Mouse (Mus musculus) midbrain, embryonic 11.5 days (tissue): ENCODE data around the gene Plcb1. TPM values are rescaled to one million over a fixed set of nuclear protein-coding genes. Genes with fewer than 3 reads are reported as not detected.
A peak's percentile ranks its signal among the peaks of the same experiment; 100 is the strongest.

Experiments used
- ATAC-seq: fragments of 200-750 bp; cut with Nextera tagmentation; 2 replicates; pipeline ENCODE4 v1.8.0; 2017; ENCODE audit warnings: moderate TSS enrichment, moderate library complexity; ENCODE audit not compliant: low FRiP score
- DNase-seq: peaks from one replicate; pipeline ENCODE4 v3.0.0; 2015; ENCODE audit warnings: low spot score; ENCODE audit errors: missing footprints
- H3K27ac ChIP-seq: fragments of 300-500 bp; sonication (generic); 2 replicates; pipeline ENCODE4 v1.5.1; 2014; ENCODE audit warnings: low read depth, low read length
- H3K27me3 ChIP-seq: fragments of 300-500 bp; sonication (generic); 2 replicates; pipeline ENCODE4 v1.6.1; 2014; ENCODE audit warnings: mild to moderate bottlenecking, low read length, moderate library complexity, mixed read lengths; ENCODE audit not compliant: control insufficient read depth, insufficient read depth
- H3K36me3 ChIP-seq: fragments of 300-500 bp; sonication (generic); 2 replicates; pipeline ENCODE4 v1.6.1; 2014; ENCODE audit warnings: mild to moderate bottlenecking, low read length, moderate library complexity, mixed read lengths; ENCODE audit not compliant: control insufficient read depth, insufficient read depth
- H3K4me1 ChIP-seq: fragments of 300-500 bp; sonication (generic); 2 replicates; pipeline ENCODE4 v1.6.1; 2014; ENCODE audit warnings: low read length; ENCODE audit not compliant: control insufficient read depth, insufficient read depth
- H3K4me2 ChIP-seq: fragments of 300-500 bp; sonication (generic); 2 replicates; pipeline ENCODE4 v1.6.1; 2014; ENCODE audit warnings: mild to moderate bottlenecking, moderate library complexity
- H3K4me3 ChIP-seq: fragments of 300-500 bp; sonication (generic); 2 replicates; pipeline ENCODE4 v1.5.1; 2014; ENCODE audit warnings: low read depth, low read length
- H3K9ac ChIP-seq: fragments of 300-500 bp; sonication (generic); 2 replicates; pipeline ENCODE4 v1.6.1; 2014; ENCODE audit warnings: low read length
- H3K9me3 ChIP-seq: fragments of 300-500 bp; sonication (generic); 2 replicates; pipeline ENCODE4 v1.6.1; 2016; ENCODE audit warnings: low read length; ENCODE audit not compliant: control insufficient read depth
- WGBS: fragments of 180-500 bp; shearing (Covaris S2); extraction: QIAGEN DNeasy Blood & Tissue Kit; methylation state at CpG from one replicate; pipeline ENCODE4 v1.1.7; 2014; 5-methylcytosine and 5-hydroxymethylcytosine counted together
- polyA plus RNA-seq: library from polyadenylated mRNA; unstranded; fragments of >200 nt; fragmentation: Nextera tagmentation; extraction: Ambion mirVana; gene quantifications from 2 replicates; pipeline ENCODE4 v1.2.1, GENCODE M21; 2014

Gene Plcb1
- polyA plus RNA-seq, 1 experiment from 2014 or later: 6.1 TPM

DNA sequence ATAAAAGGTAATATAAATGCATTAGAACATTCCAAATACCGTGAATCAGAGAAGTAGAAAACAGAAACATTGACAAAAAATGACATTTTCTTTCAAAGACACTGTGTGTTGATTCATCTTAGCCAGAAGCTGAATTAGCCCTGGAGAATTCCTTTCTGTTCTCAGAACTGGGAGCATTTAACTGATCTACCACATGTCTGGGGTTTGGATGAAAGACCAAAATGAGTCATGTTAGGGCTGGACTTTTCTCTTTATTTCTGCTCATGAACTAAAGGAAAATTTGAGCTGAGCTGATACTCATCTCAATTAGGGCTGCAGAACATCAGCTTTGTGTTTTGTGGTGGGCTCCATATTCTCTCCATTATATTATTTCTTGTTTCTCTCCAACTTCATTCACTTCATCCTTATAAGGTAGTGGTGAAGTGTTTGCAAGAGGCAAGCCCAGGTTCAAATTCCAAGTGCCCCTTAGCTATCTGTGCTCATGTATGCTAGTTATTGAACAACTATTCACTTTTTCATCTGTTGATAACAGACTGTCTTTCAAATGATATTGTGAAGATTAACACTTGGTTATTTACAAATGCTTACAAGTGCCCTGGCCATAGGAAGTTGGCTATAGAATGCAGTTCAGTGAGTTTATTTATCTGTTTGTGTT, 456.9 kb downstream of the Plcb1 start:
- WGBS: 93% methylated on average over 1 of the region's 1 CpGs
- no peak overlapping the region for H3K9ac ChIP-seq
- ATAC-seq (no peak), DNase-seq (no peak)
- H3K4me3 ChIP-seq: no peak overlapping the region
- H3K27me3 ChIP-seq: no peaks in the 10 kb centered on the region
- H3K9me3 ChIP-seq: no peaks in the 10 kb centered on the region
- no peaks in the 10 kb centered on the region for H3K36me3 ChIP-seq
- H3K4me1 ChIP-seq: no peaks in the 10 kb centered on the region
- no peak overlapping the region for H3K4me2 ChIP-seq
- H3K27ac ChIP-seq: no peak overlapping the region

DNA sequence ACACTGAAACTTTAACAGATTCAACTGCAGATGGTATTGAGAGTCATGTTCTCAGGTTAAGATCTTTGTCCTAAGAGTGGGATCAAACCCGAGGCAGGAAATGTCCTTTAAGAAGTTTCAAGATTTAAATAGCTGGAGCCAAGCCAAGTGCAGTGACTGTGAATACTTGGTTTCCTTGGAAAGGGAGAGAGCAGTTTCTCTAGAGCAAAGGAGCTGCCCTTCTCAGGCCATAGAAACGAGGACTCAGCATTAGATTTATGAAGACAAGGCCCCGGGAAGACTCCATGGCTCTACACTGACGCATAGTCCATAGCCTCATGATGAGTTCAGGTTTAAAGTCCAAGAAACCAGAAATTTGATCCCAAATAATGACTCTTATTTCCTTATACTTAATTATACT, 457.9 kb downstream of the Plcb1 start:
- Histone ChIP-seq H3K27ac (no peak overlapping the region), H3K4me3 (no peak overlapping the region), H3K9me3 (no peaks in the 10 kb centered on the region), H3K4me2 (no peak overlapping the region), H3K36me3 (no peaks in the 10 kb centered on the region), H3K4me1 (no peaks in the 10 kb centered on the region), H3K9ac (no peak overlapping the region), H3K27me3 (no peaks in the 10 kb centered on the region)
- WGBS: 84% methylated on average over 4 of the region's 4 CpGs
- ATAC-seq (no peak), DNase-seq (no peak)

DNA sequence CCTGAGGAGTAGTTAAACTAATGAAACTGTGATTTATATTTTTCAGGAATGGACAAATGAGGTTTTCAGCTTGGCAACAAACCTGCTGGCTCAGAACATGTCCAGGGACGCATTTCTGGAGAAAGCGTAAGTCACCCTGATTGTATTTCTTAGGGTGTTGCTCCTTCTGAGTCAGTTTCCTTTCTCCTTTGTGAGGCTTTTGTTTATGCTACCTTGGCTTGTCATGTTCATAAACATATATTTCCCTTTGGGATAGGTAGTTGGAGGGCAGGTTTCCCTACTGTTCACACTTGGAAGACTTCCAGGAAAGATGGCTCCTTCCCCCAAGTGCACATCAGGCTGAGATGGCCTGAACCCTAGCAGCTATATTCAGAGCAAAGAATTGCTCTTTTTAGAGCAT, 464.1 kb downstream of the Plcb1 start:
- Histone ChIP-seq H3K27me3 (no peaks in the 10 kb centered on the region), H3K27ac (no peak overlapping the region), H3K9me3 (no peaks in the 10 kb centered on the region), H3K4me2 (no peak overlapping the region), H3K36me3 (no peaks in the 10 kb centered on the region), H3K4me3 (no peak overlapping the region), H3K4me1 (no peaks in the 10 kb centered on the region), H3K9ac (no peak overlapping the region)
- 93% methylated on average over 2 of the region's 2 CpGs for WGBS
- ATAC-seq: no peak
- no peak for DNase-seq

DNA sequence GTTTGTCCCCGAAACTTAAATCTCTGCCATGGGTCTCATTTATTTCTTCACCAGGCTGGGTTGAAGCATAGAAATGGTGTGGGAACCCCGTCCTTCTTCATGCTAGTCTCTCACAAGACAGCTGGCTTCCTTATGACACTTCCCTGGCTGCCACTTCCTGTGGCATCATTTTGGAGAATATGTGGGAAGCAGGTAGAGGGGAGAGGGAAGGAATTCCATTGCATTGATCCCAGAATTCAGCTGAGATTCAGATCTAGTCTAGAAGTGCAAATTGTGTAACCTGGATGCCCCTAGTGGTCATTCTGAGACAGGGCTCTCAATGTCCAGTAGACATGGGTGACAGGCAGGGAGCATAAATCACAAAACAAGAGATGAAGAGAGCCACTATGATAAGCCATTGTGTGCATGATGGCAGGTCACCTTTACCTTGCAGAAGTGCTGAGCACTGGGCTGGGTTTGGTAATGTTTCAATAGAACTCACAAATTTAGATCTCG, 466.0 kb downstream of the Plcb1 start:
- no peaks in the 10 kb centered on the region for H3K27me3 ChIP-seq
- H3K4me3 ChIP-seq: no peak overlapping the region
- ATAC-seq (peak; percentile 40; the same call in 1 of the 2 replicates), DNase-seq (peak; percentile 77)
- no peak overlapping the region for H3K27ac ChIP-seq
- no peaks in the 10 kb centered on the region for H3K9me3 ChIP-seq
- WGBS: 82% methylated on average over 3 of the region's 3 CpGs
- no peaks in the 10 kb centered on the region for H3K4me1 ChIP-seq
- no peak overlapping the region for H3K9ac ChIP-seq
- no peak overlapping the region for H3K4me2 ChIP-seq
- H3K36me3 ChIP-seq: no peaks in the 10 kb centered on the region

DNA sequence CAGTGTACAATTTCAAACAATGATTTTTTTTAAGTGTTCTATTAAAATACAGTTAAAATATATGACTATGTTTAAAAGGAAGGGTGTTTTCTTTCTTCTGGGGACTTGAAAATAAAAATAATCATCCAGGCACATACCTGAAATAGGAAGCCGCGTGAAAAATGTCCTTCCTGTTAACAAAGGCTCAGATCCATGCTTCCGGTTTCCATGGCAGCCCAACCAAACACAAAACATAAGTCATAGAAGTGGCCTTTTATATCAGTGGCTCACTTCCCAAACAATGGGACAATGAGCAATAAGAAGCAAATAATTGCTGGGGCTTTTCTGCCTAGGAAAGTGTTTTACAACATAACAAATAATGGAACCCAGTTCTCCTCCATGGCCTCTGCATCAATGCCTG, 473.3 kb downstream of the Plcb1 start:
- no peak overlapping the region for H3K4me3 ChIP-seq
- H3K4me2 ChIP-seq: no peak overlapping the region
- no peak overlapping the region for H3K9ac ChIP-seq
- no peaks in the 10 kb centered on the region for H3K36me3 ChIP-seq
- H3K4me1 ChIP-seq: no peaks in the 10 kb centered on the region
- no peak for ATAC-seq
- DNase-seq: peak; percentile 86
- H3K27ac ChIP-seq: no peak overlapping the region
- 69% methylated on average over 3 of the region's 3 CpGs for whole genome bisulfite sequencing
- no peaks in the 10 kb centered on the region for H3K9me3 ChIP-seq
- H3K27me3 ChIP-seq: no peaks in the 10 kb centered on the region

DNA sequence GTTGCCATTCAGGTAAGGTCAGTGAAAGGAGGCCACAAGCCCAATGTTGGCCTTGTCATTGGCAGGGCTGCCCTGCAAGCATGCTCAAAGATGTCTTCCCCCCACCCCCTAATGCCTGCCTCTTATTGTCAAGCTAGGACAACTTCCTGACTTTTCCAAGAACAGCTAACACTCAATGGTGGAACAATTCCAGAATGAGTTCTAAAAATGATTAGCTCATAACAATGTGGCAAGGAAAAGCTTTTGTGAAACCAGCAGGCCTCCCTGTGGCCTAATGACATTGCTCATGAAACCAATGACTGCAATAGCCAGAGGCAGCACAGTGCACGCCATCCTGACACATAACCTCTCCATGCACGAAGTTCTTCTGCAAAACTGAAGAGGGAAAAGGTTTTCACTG, 478.1 kb downstream of the Plcb1 start:
- ATAC-seq (no peak), DNase-seq (no peak)
- Histone ChIP-seq H3K27ac (no peak overlapping the region), H3K4me3 (no peak overlapping the region), H3K27me3 (no peaks in the 10 kb centered on the region), H3K36me3 (no peaks in the 10 kb centered on the region), H3K9ac (no peak overlapping the region), H3K9me3 (no peaks in the 10 kb centered on the region), H3K4me1 (no peaks in the 10 kb centered on the region), H3K4me2 (no peak overlapping the region)
- 96% methylated on average over 2 of the region's 2 CpGs for WGBS

DNA sequence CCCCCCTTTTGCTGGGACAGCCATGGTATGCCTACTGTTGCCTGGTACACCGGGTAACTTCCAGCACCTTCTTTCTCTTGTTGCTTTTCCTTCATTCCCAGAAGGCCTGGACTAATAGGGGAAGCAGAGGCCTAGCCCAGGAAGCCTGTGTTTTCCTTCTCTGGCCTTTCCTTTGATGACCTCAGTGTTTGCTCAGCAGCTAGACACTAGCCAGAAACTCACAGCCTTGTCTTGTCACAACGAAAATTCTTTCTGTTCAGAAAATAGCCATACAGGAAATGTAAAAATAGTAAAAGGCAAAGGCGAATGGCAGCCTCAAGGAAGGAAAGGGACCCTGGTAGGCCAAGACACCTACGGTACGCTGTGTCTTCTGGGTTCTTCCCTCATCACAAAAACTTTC, 489.1 kb downstream of the Plcb1 start:
- Histone ChIP-seq H3K36me3 (no peaks in the 10 kb centered on the region), H3K27me3 (no peaks in the 10 kb centered on the region), H3K9ac (no peak overlapping the region), H3K4me3 (no peak overlapping the region), H3K4me1 (no peaks in the 10 kb centered on the region), H3K27ac (no peak overlapping the region), H3K4me2 (no peak overlapping the region), H3K9me3 (no peaks in the 10 kb centered on the region)
- no peak for DNase-seq
- no peak for ATAC-seq
- WGBS: 76% methylated on average over 5 of the region's 5 CpGs

DNA sequence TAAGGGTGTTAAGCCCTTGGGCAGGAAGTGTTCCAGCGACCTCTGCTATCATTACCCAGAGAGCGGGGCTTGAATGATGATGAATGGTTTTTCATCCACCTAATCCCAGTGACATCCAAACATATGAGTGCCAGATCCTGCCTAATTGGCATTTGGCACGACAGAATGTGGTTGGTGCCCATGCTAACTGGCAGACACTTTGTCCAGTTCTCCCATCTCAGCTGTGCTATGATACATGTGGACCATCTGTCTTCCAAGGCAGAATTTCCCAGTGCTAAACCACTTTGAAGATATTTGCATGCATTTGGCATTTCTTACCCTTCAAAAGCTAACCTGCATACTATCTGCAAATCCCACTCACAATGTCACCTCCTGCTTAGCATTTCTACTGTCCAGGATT, 492.6 kb downstream of the Plcb1 start:
- ATAC-seq (no peak), DNase-seq (no peak)
- Histone ChIP-seq H3K4me1 (no peaks in the 10 kb centered on the region), H3K4me3 (no peak overlapping the region), H3K27me3 (no peaks in the 10 kb centered on the region), H3K27ac (no peak overlapping the region), H3K4me2 (no peak overlapping the region), H3K9me3 (no peaks in the 10 kb centered on the region), H3K9ac (no peak overlapping the region), H3K36me3 (no peaks in the 10 kb centered on the region)
- WGBS: 73% methylated on average over 3 of the region's 3 CpGs

DNA sequence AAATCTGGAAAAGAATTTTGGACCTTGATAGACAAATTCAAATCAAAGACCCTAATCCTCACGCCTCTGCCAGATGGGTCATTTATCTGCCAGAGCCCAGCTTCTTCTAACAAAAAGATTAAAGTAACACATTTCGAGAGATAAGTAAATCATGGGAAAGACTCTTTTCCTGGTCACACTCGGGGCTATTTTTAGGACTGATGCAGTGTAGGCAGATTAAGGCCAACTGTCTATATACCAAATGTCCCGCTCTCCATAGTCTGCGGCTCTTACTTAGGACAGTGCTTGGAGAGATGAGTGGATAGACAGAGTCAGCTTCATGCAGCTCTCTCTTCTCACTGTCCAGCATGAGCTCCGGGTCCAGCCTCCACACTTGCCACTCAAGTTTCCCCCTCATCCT, 493.2 kb downstream of the Plcb1 start:
- ATAC-seq (no peak), DNase-seq (no peak)
- WGBS: 76% methylated on average over 6 of the region's 6 CpGs

More for the DNA sequence above, 493.2 kb downstream of the Plcb1 start:
- Histone ChIP-seq H3K9me3 (no peaks in the 10 kb centered on the region), H3K4me2 (no peak overlapping the region), H3K27me3 (no peaks in the 10 kb centered on the region), H3K4me1 (no peaks in the 10 kb centered on the region), H3K27ac (no peak overlapping the region), H3K36me3 (no peaks in the 10 kb centered on the region), H3K4me3 (no peak overlapping the region), H3K9ac (no peak overlapping the region)
